Mouse (Mus musculus) midbrain, postnatal 0 days (tissue): ENCODE data around the gene Ift57. TPM values are rescaled to one million over a fixed set of nuclear protein-coding genes. Genes with fewer than 3 reads are reported as not detected.

Source experiments
- ATAC-seq: fragments of 200-750 bp; cut with Nextera tagmentation; 2 replicates; pipeline ENCODE4 v1.8.0; 2017; ENCODE audit warnings: moderate number of reproducible peaks, mild to moderate bottlenecking, moderate TSS enrichment, moderate library complexity; ENCODE audit not compliant: low FRiP score
- DNase-seq: peaks from one replicate; pipeline ENCODE4 v3.0.0-alpha.2; 2015; ENCODE audit warnings: low spot score
- H3K27ac ChIP-seq: fragments of 300-500 bp; sonication (generic); 2 replicates; pipeline ENCODE4 v1.5.1; 2014; ENCODE audit warnings: low read depth, mild to moderate bottlenecking, low read length, mixed read lengths
- H3K27me3 ChIP-seq: fragments of 300-500 bp; sonication (generic); 2 replicates; pipeline ENCODE4 v1.6.1; 2014; ENCODE audit warnings: low read length, control low read depth, mixed read lengths; ENCODE audit not compliant: insufficient read depth
- H3K36me3 ChIP-seq: fragments of 300-500 bp; sonication (generic); 2 replicates; pipeline ENCODE4 v1.6.1; 2014; ENCODE audit warnings: low read length, control low read depth, mixed read lengths; ENCODE audit not compliant: insufficient read depth
- H3K4me1 ChIP-seq: fragments of 300-500 bp; sonication (generic); 2 replicates; pipeline ENCODE4 v1.6.1; 2014; ENCODE audit warnings: mild to moderate bottlenecking, control low read depth, antibody characterized with exemption, low read length, mixed read lengths; ENCODE audit not compliant: insufficient read depth
- H3K4me2 ChIP-seq: fragments of 300-500 bp; sonication (generic); 2 replicates; pipeline ENCODE4 v1.6.1; 2014; ENCODE audit warnings: low read depth, mild to moderate bottlenecking, low read length, mixed read lengths; ENCODE audit not compliant: poor library complexity, severe bottlenecking
- H3K4me3 ChIP-seq: fragments of 300-500 bp; sonication (generic); 2 replicates; pipeline ENCODE4 v1.5.1; 2014; ENCODE audit warnings: low read depth, mild to moderate bottlenecking, low read length, moderate library complexity
- H3K9ac ChIP-seq: fragments of 300-500 bp; sonication (generic); replicated peaks from 2 replicates; pipeline ENCODE4 v1.6.1; 2014; ENCODE audit warnings: mild to moderate bottlenecking, low read length, moderate library complexity, mixed read lengths; ENCODE audit not compliant: poor library complexity, severe bottlenecking
- H3K9me3 ChIP-seq: fragments of 300-500 bp; sonication (generic); 2 replicates; pipeline ENCODE4 v1.6.1; 2016; ENCODE audit warnings: low read length, control low read depth
- CTCF ChIP-seq: IDR thresholded peaks from 2 replicates; pipeline ENCODE4 v1.5.1; 2016; ENCODE audit warnings: antibody characterized with exemption, mild to moderate bottlenecking
- WGBS: fragments of 180-500 bp; shearing (Covaris S2); extraction: QIAGEN DNeasy Blood & Tissue Kit; methylation state at CpG from one replicate; pipeline ENCODE4 v1.1.7; 2014; 5-methylcytosine and 5-hydroxymethylcytosine counted together
- polyA plus RNA-seq: library from polyadenylated mRNA; unstranded; fragments of >200 nt; fragmentation: Nextera tagmentation; extraction: Ambion mirVana; gene quantifications from 2 replicates; pipeline ENCODE4 v1.2.1, GENCODE M21; 2015
- total RNA-seq: library from RNA; depleted of rRNA; stranded (reverse); fragments of >200 nt; gene quantifications from 2 replicates; pipeline ENCODE4 v1.2.3, GENCODE M21; 2014

Gene Ift57
- total and polyA plus RNA-seq, 2 experiments from 2014 or later: 16.1 to 44.2 TPM

GRCm38 (mm10) chr16:49790575-49791465, 91.8 kb downstream of the Ift57 start:
- Histone ChIP-seq H3K4me1 (no peaks in the 10 kb centered on the region), H3K36me3 (no peaks in the 10 kb centered on the region), H3K4me3 (no peak overlapping the region), H3K27ac (no peak overlapping the region), H3K4me2 (no peak overlapping the region), H3K27me3 (no peaks in the 10 kb centered on the region), H3K9me3 (no peaks in the 10 kb centered on the region), H3K9ac (no peak overlapping the region)
- no peak for TF ChIP-seq CTCF
- 85% methylated on average over 9 of the region's 9 CpGs for WGBS
- no peak for DNase-seq
- no peak for ATAC-seq

GRCm38 (mm10) chr16:49792446-49792878, 93.4 kb downstream of the Ift57 start:
- no peak for TF ChIP-seq CTCF
- Histone ChIP-seq H3K27me3 (no peaks in the 10 kb centered on the region), H3K4me1 (no peaks in the 10 kb centered on the region), H3K4me2 (no peak overlapping the region), H3K36me3 (no peaks in the 10 kb centered on the region), H3K27ac (no peak overlapping the region), H3K9me3 (no peaks in the 10 kb centered on the region), H3K9ac (no peak overlapping the region), H3K4me3 (no peak overlapping the region)
- ATAC-seq: no peak
- DNase-seq: no peak
- WGBS: 76% methylated on average over 9 of the region's 9 CpGs

- ATAC-seq: no peak
- Histone ChIP-seq H3K4me1 (no peaks in the 10 kb centered on the region), H3K4me2 (no peak overlapping the region), H3K9me3 (no peaks in the 10 kb centered on the region), H3K27ac (no peak overlapping the region), H3K36me3 (no peaks in the 10 kb centered on the region), H3K9ac (no peak overlapping the region), H3K4me3 (no peak overlapping the region), H3K27me3 (no peaks in the 10 kb centered on the region)
- TF ChIP-seq CTCF: no peak
- DNase-seq: no peak
- WGBS: 91% methylated on average over 9 of the region's 9 CpGs
Observed at GRCm38 (mm10) chr16:49793596-49793995, 94.6 kb downstream of the Ift57 start.

GRCm38 (mm10) chr16:49796271-49796670, 97.2 kb downstream of the Ift57 start:
- DNase-seq (no peak), ATAC-seq (no peak)
- Histone ChIP-seq H3K9me3 (no peaks in the 10 kb centered on the region), H3K9ac (no peak overlapping the region), H3K27me3 (no peaks in the 10 kb centered on the region), H3K4me3 (no peak overlapping the region), H3K27ac (no peak overlapping the region), H3K4me2 (no peak overlapping the region), H3K4me1 (no peaks in the 10 kb centered on the region), H3K36me3 (no peaks in the 10 kb centered on the region)
- TF ChIP-seq CTCF: no peak
- WGBS: 92% methylated on average over 2 of the region's 2 CpGs

- Histone ChIP-seq H3K4me2 (no peak overlapping the region), H3K4me3 (no peak overlapping the region), H3K9ac (no peak overlapping the region), H3K36me3 (no peaks in the 10 kb centered on the region), H3K27me3 (no peaks in the 10 kb centered on the region), H3K4me1 (no peaks in the 10 kb centered on the region), H3K27ac (no peak overlapping the region), H3K9me3 (no peaks in the 10 kb centered on the region)
- ATAC-seq (no peak), DNase-seq (no peak)
- WGBS: 96% methylated on average over 2 of the region's 2 CpGs
- TF ChIP-seq CTCF: no peak
Observed at GRCm38 (mm10) chr16:49796954-49797353, 97.9 kb downstream of the Ift57 start.

- no peak for ATAC-seq
- Histone ChIP-seq H3K4me3 (no peak overlapping the region), H3K36me3 (no peaks in the 10 kb centered on the region), H3K27ac (no peak overlapping the region), H3K4me2 (no peak overlapping the region), H3K9me3 (no peaks in the 10 kb centered on the region), H3K4me1 (no peaks in the 10 kb centered on the region), H3K9ac (no peak overlapping the region), H3K27me3 (no peaks in the 10 kb centered on the region)
- DNase-seq: no peak
- 83% methylated on average over 6 of the region's 6 CpGs for WGBS
- no peak for TF ChIP-seq CTCF
Observed at GRCm38 (mm10) chr16:49798790-49799189, 99.8 kb downstream of the Ift57 start.
